Mouse (Mus musculus): ENCODE measurements around the gene Ttll8. TPM values are rescaled to one million over a fixed set of nuclear protein-coding genes. Genes with fewer than 3 reads are reported as not detected.

The Ttll8 gene
- total RNA-seq, 2 experiments from 2014 or later, result 0.10 TPM; not detected in 1

GRCm38 (mm10) chr15:88883342-88883741 is 70.9 kb downstream of the Ttll8 start:
- DNase-seq (ENCODE audit: low spot score in 2 of 2), result no peak

DNA sequence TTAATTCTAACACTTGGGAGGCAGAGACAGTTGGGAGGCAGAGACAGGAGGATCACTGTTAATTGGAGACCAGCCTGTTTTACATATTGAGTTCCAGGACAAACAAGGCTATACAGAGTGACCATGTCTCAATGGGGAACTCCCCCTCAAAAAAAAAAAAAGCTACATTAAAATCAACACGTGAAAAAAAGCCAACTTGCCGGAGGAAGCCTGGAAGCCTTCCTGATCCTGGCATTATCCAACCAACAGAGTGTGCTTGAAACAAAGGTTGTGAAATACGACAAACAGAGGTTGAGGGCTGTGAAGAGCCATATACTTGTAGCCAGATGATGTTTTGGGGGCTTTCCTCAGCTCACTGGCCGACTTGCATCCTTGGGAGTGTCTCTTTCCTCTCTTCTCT is 71.4 kb downstream of the Ttll8 start:
- DNase-seq (ENCODE audit: low spot score in 2 of 2), result no peak

DNA sequence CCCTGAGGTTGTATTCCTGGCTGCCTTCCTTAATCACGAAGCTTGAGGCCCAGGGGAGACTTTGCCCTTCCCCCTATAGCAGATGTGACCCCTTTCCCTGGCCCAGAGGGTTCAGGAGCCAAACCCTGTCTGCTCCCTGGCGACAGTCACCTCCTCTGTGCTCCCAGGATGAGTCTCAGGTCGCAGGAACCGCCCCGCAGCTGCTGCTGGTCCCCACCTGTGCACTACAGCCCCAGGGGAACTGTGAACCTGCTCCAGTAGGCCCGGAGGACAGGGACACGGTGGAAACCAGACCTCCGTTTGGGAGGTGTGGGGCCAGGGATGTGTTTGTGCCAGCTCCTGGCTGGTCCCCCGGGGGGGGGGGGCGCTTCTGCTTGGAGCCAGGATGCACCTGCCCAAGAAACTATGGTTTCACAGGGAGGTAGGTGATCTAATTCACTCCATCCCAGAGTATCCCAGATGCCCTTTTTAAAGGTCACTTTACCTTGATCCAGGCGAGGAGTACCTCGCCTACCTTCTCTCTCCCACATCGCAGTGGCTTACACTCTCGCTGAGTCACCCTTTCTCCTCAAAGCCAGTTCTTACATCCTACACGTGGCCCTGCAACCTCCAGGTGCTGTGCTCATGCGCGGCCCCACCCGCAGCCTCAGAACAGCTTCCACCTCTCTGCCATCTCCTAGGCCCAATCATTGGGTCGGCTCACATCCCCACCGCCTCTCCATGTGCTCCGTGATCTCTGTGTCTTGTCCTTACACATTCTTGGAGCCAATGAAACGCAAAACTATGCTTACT is 72.8 kb downstream of the Ttll8 start:
- DNase-seq (ENCODE audit: low spot score in 2 of 2), result no peak

DNA sequence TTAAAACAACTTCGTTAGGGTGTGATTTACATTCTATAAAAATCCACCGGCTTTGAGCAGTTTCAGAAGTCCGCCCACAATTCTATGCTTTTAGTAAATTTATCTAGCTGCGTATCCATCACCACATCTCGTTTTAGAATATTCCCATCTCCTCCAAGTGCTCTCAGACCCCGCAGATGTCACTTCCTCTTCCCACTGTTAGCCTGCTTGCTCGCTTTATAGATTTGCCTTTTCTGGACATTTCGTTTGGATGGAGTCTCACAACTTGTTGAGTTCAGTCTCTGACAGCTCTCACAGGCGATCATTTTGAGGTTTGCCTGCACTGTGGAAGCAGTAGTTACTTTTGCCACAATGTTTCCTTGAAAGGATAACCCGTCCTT is 77.2 kb downstream of the Ttll8 start:
- no peak for DNase-seq (ENCODE audit: low spot score in 2 of 2)

GRCm38 (mm10) chr15:88876155-88877020 is 77.8 kb downstream of the Ttll8 start:
- peak; percentile 79 to 83 for DNase-seq (ENCODE audit: low spot score in 2 of 2)

GRCm38 (mm10) chr15:88875625-88876081 is 78.6 kb downstream of the Ttll8 start:
- no peak for DNase-seq (ENCODE audit: low spot score in 2 of 2)

DNA sequence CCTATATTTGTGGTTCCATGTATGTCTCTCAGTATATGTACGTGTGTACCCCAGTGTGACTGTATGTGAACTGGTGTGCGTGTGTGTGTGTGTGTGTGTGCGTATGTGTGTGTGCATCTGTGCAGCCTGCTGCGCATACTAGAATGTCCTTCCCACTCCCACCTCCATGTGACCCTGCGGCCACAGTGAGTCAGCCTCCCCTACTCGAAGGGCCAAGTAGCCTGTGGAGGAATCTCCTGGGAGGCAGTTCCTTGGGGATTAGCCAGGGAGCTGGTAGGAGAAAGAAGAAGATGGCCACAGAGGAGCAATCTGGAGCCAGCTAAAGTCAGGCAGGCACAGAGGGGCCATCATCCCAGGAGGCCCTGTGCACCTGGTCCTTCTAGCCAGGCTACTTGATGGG is 79.7 kb downstream of the Ttll8 start:
- no peak for DNase-seq (ENCODE audit: low spot score in 2 of 2)

DNA sequence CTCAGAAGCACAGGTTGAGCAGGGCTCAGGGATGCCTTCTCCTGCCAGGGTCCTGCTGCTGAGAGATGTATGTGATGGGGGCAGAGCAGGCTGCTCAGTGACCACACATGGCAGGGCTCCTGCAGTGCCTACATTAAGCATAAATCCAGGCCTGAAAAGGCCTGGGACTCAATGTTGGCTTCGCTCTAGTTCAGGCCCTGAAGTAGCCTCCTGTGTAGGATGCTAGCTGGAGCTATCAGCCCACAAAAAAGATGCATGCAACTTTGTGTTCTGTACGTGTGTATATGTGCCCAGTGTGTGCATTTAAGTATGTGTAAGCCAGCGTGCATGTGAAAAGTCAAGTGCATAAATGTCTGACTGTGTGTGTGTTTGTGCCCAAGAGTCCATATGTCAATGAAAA is 80.2 kb downstream of the Ttll8 start:
- no peak for DNase-seq (ENCODE audit: low spot score in 2 of 2)

DNA sequence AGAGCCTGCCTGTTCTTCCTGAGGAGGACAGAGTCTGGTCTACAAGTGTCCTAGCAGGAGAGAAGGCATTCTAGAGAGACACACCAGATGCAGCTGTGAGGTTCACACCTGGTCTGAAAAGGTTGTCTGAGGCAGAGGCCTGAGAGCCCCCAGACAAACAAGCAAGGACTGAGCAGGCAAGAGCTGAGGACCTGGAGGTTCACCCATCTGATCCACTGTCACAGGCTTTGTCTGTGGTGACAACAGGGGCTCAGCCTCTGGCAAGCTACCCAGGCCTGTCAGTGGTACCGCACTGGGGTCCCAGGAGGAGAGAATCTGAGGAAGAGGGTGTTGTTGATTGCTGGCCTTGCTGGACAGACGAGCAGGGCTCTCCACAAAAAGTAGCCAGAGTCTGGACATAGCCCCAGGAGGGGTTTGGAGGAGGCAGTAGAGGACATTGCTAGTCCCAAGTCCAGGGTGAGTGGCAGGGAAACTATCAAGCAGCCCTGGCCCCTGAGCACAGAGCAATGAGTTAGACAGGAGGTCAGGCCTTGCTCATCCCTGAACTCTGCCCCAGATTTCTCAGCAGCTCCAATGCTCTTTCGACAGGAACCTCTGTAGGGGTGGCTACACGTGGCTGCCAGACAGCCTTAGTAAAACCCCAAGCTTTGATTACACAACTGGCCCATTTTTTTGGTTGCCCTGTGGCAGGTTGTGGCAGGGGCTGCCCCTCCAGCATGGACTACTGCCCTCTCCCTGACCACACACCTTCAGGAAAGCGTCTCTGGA is 83.6 kb downstream of the Ttll8 start:
- DNase-seq (ENCODE audit: low spot score in 2 of 2), result no peak

DNA sequence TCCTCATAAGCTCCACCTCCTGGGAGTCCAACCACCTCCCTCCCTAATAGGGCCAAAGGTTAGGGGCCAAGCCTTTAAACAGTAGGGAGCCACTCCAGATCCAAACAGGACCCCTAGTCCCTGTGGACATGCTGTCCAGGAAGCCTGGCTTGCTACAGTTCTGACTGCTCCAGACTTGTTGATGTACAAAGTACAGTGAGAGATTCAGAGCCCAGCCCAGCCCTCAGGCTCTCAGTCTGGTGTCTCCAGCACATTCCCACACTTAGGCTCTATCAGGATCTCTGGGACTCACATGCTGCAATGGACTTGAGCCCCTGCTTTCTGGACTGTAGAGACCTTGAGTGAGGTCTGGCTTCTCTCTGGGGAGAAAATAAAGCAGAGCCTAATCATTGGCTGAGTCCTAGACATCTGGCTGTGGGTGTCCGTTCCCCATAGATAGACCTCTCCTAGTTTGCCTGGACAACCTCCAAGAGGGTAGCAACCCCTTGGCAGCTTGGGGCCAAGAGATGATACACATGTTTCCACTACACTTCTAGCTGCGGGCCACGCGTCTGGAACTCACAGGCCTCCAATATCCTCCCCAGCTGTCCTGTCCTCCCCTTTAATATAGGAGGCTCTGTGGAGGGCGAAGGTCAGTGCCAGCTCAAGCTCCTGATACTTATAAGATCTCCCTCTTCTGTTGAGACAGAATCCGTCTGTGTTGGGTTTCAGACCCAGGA is 86.0 kb downstream of the Ttll8 start:
- DNase-seq (ENCODE audit: low spot score in 2 of 2), result no peak

GRCm38 (mm10) chr15:88867368-88868023 is 86.7 kb downstream of the Ttll8 start:
- DNase-seq (ENCODE audit: low spot score in 2 of 2), result no peak

DNA sequence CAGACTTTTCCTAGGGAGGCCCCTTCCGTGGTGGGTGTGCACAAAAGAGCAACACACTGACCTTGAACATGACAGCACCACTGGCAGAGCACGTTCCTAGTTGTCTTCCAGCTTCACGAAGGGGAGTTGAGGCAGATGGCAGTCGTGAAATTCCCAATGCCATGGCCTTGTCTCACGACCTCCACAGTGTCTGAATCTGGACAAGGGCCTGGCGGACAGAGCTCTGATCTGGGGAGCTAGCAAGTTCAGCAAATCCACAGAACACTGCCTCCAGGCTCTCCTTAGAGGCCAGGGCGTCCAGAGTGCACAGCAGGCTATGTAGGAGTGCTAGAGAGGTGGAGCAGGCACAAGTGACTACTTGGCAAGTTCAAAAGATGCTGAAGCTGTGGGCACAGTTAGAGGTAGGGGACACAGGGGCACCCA is 87.3 kb downstream of the Ttll8 start:
- DNase-seq (ENCODE audit: low spot score in 2 of 2), result no peak

GRCm38 (mm10) chr15:88865888-88866695 is 88.1 kb downstream of the Ttll8 start:
- no peak for DNase-seq (ENCODE audit: low spot score in 2 of 2)

DNA sequence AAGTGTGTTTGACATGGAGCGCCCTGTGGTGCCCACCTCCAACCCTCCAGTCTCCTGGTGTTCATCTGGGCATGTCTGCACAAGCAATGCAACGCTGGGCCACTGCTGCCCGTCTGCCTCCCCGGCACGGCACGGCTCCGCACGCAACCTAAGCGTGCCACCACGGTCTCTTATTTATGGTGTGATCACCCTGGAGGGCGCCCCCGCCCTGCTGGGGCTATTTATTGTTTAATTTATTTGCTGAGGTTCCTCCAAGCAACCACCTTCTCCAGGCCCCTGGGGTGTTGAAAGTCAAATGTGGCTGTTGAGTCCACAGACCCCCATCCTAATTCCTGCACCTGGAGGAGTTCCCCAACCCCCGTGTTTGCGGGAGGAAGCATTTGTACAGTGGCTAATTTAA is 89.2 kb downstream of the Ttll8 start:
- no peak for DNase-seq (ENCODE audit: low spot score in 2 of 2)

DNA sequence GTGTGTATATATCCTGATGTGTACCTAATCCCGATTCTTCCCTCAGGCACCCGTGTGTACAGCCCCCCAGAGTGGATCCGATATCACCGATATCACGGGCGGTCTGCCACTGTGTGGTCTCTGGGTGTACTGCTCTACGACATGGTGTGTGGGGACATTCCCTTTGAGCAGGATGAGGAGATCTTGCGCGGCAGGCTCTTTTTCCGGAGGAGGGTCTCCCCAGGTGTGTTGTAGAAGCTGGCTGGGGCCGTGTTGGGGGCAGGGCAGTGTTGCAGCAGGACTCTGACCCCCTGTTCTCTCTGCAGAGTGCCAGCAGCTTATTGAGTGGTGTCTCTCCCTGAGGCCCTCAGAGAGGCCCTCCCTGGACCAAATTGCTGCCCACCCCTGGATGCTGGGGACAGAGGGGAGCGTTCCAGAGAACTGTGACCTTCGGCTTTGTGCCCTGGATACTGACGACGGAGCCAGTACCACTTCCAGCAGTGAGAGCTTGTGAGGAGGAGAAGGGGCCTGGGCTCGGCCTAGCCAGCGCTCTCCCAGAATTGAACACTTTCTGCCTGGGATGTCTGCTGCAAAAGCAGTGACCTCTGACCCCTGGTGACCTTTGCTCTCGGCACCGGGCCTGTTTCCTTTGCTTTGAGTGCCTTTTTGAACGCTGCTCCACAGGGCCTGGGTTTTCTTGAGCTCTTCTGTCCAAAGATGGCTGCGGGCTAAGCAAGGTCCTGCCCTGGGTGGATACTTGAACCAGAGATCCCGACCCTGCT is 89.8 kb downstream of the Ttll8 start:
- no peak for DNase-seq (ENCODE audit: low spot score in 2 of 2)

GRCm38 (mm10) chr15:88863695-88864231 is 90.5 kb downstream of the Ttll8 start:
- DNase-seq (ENCODE audit: low spot score in 2 of 2), result peak; percentile 70 to 89

- DNase-seq (ENCODE audit: low spot score in 2 of 2), result peak; percentile 44 to 59
Measured at GRCm38 (mm10) chr15:88862881-88863694, 91.1 kb downstream of the Ttll8 start.
